Mouse (Mus musculus) Patski (cell line): ENCODE measurements around the gene Slc19a3. TPM values are rescaled to one million over a fixed set of nuclear protein-coding genes. Genes with fewer than 3 reads are reported as not detected.

Source experiments
- ATAC-seq: fragments of 100-300 bp; one replicate; pipeline ENCODE4 v1.8.0; 2021
- CTCF ChIA-PET: fragments of 350-600 bp; sonication (Branson Sonifier 250); formaldehyde crosslinking; loops from one replicate; lab custom pipeline; 2022; ENCODE audit warnings: inconsistent platforms; lab: Charles Lee
- POLR2A ChIA-PET: fragments of 350-600 bp; sonication (Branson Sonifier 250); formaldehyde crosslinking; loops from one replicate; lab custom pipeline; 2022; ENCODE audit warnings: antibody characterized with exemption, inconsistent platforms; lab: Charles Lee
- DNase-seq: peaks from one replicate; pipeline ENCODE4 v3.0.0-alpha.2; 2011; ENCODE audit warnings: low read depth, low spot score
- H3K27me3 ChIP-seq: fragments of 371-371 bp; one replicate; pipeline ENCODE4 v1.5.1; 2021
- CTCF ChIP-seq: fragments of 100-300 bp; IDR thresholded peaks from one replicate; pipeline ENCODE4 v1.5.1; 2021
- in situ Hi-C: fragments of 300-500 bp; cut with MboI; formaldehyde crosslinking; loops from 3 replicates; pipeline ENCODE4 v1.11.1; 2018; ENCODE audit warnings: low pct_unique_long_range_greater_than_20kb, mixed read lengths
- polyA plus RNA-seq: library from polyadenylated mRNA; unstranded; gene quantifications from one replicate; pipeline ENCODE4 v1.2.3, GENCODE M21; 2021

Slc19a3 gene
- polyA plus RNA-seq, 1 experiment from 2014 or later, result 0.05 TPM

- no peak for ATAC-seq
- DNase-seq, result no peak
- TF ChIP-seq CTCF, result no peak
- ChIA-PET CTCF (no interaction called here), POLR2A (interaction anchor here (0.7 kb wide), 1 partner anchor 29 kb away, joined by 3 read pairs; no protein-coding TSS in a partner anchor)
- in situ Hi-C loops, result no loop called here
- no peaks in the 10 kb centered on the region for H3K27me3 ChIP-seq
These were observed 20.2 kb upstream of the Slc19a3 start for GRCm38 (mm10) chr1:83058481-83058880.

- H3K27me3 ChIP-seq, result peaks cover 23% of the 10 kb centered on the region
- in situ Hi-C loops, result no loop called here
- POLR2A ChIA-PET, result no interaction called here
- no peak for TF ChIP-seq CTCF
- CTCF ChIA-PET, result interaction anchor here (1.0 kb wide), 1 partner anchor 16 kb away, joined by 3 read pairs; no protein-coding TSS in a partner anchor
- ATAC-seq (no peak), DNase-seq (no peak)
These were observed 6.7 kb upstream of the Slc19a3 start, which contains the start of gene Gm47969 for GRCm38 (mm10) chr1:83044882-83045427. Gene Gm47969, plus strand, starts transcription at chr1:83044932.

GRCm38 (mm10) chr1:83042380-83042779 lies 4.1 kb upstream of the Slc19a3 start, which contains the start of gene Krtap28-10:
Gene Krtap28-10, minus strand, starts transcription at chr1:83042480.
- in situ Hi-C loops, result no loop called here
- ATAC-seq (no peak), DNase-seq (no peak)
- peaks cover 26% of the 10 kb centered on the region for H3K27me3 ChIP-seq
- POLR2A ChIA-PET, result no interaction called here
- CTCF ChIA-PET, result no interaction called here
- no peak for TF ChIP-seq CTCF

- in situ Hi-C loops, result no loop called here
These were observed 832 bp upstream of the Slc19a3 start for GRCm38 (mm10) chr1:83039080-83039479.

GRCm38 (mm10) chr1:83036892-83037667 lies 1.2 kb downstream of the Slc19a3 start:
- POLR2A ChIA-PET, result interaction anchor here (0.6 kb wide), 1 partner anchor 1097 kb away, joined by 3 read pairs; no protein-coding TSS in a partner anchor
- CTCF ChIA-PET, result interaction anchor here (1.4 kb wide), 1 partner anchor 39 kb away, joined by 3 read pairs; no protein-coding TSS in a partner anchor
- DNase-seq (no peak), ATAC-seq (no peak)
- peaks cover 15% of the 10 kb centered on the region for H3K27me3 ChIP-seq
- TF ChIP-seq CTCF, result no peak
- in situ Hi-C loops, result no loop called here

More at GRCm38 (mm10) chr1:83039080-83039479, 832 bp upstream of the Slc19a3 start:
- DNase-seq, result no peak
- H3K27me3 ChIP-seq, result peaks cover 15% of the 10 kb centered on the region
- ATAC-seq, result no peak
- ChIA-PET POLR2A (no interaction called here), CTCF (no interaction called here)
- TF ChIP-seq CTCF, result no peak

GRCm38 (mm10) chr1:83034509-83034908 lies 3.7 kb downstream of the Slc19a3 start:
- TF ChIP-seq CTCF, result no peak
- no peak for ATAC-seq
- DNase-seq, result no peak
- peaks cover 8% of the 10 kb centered on the region for H3K27me3 ChIP-seq
- in situ Hi-C loops, result no loop called here
- POLR2A ChIA-PET, result no interaction called here
- CTCF ChIA-PET, result no interaction called here

- DNase-seq, result no peak
- in situ Hi-C loops, result no loop called here
- TF ChIP-seq CTCF, result no peak
- POLR2A ChIA-PET, result no interaction called here
- ATAC-seq, result no peak
- CTCF ChIA-PET, result no interaction called here
- no peaks in the 10 kb centered on the region for H3K27me3 ChIP-seq
These were observed 5.7 kb downstream of the Slc19a3 start for GRCm38 (mm10) chr1:83032508-83032907.

- no peak for DNase-seq
These were observed 6.3 kb downstream of the Slc19a3 start for GRCm38 (mm10) chr1:83031950-83032349.

GRCm38 (mm10) chr1:83016556-83016955 lies 21.7 kb downstream of the Slc19a3 start:
- CTCF ChIA-PET, result interaction anchor here (1.2 kb wide), 1 partner anchor 28 kb away, joined by 3 read pairs; no protein-coding TSS in a partner anchor
- in situ Hi-C loops, result no loop called here
- DNase-seq (no peak), ATAC-seq (no peak)
- peaks cover 7% of the 10 kb centered on the region for H3K27me3 ChIP-seq
- no peak for TF ChIP-seq CTCF
- POLR2A ChIA-PET, result no interaction called here

More at GRCm38 (mm10) chr1:83031950-83032349, 6.3 kb downstream of the Slc19a3 start:
- ChIA-PET CTCF (no interaction called here), POLR2A (no interaction called here)
- no peak for TF ChIP-seq CTCF
- no peaks in the 10 kb centered on the region for H3K27me3 ChIP-seq
- no peak for ATAC-seq
- in situ Hi-C loops, result no loop called here

- DNase-seq, result no peak
- in situ Hi-C loops, result no loop called here
- CTCF ChIA-PET, result no interaction called here
These were observed 22.8 kb downstream of the Slc19a3 start for GRCm38 (mm10) chr1:83015329-83015879.

GRCm38 (mm10) chr1:83014477-83014876 lies 23.8 kb downstream of the Slc19a3 start:
- ChIA-PET POLR2A (no interaction called here), CTCF (no interaction called here)
- DNase-seq, result no peak
- no peak for TF ChIP-seq CTCF
- ATAC-seq, result no peak
- in situ Hi-C loops, result no loop called here
- peaks cover 7% of the 10 kb centered on the region for H3K27me3 ChIP-seq

More at GRCm38 (mm10) chr1:83015329-83015879, 22.8 kb downstream of the Slc19a3 start:
- ATAC-seq, result no peak
- H3K27me3 ChIP-seq, result peaks cover 7% of the 10 kb centered on the region
- POLR2A ChIA-PET, result no interaction called here
- no peak for TF ChIP-seq CTCF
